9 mouse cellular contexts compared by ENCODE assay signal in the genomic region with DNA sequence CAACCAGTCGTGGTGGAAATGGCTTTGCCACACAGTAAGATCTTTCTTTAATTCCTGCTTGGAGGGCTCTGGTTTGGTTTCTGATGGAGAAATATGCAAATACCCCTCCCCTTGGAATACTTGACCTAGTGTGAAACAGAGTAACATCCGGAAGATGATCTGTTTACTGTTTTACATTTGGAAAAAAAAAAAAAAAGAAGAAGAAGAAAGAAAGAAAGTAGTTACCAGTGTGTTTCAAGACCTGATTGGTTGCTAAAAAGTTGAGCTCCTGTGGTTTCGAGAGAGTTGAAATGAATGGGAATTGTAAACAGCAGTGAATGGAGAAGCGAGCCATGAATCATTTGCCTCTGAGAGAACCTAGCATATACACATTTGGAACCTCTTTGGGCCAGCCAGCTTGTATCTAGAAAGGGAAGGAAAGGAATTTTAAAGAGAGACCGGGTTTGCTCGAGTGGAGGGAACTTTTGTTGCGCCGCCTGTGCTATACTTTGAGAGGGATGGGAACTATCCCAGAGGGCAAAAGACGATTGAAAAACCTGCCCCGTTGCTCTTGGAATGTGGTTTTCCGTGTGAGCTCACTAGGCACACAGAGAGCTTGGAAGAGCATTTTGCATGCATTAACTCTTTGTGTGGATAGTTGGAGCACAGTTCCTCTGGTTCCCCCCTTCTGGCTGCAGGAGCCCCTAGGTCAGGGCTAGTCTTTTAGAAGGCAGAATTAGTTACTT.
DNase-seq lines count a peak whose midpoint lies in the region; ATAC-seq and TF ChIP-seq lines count a peak whose summit lies in the region.
"Had no signal": no experiment of that assay in that cellular context is flagged by ENCODE, and none has a peak within 500 bp of the region (broad histone marks: within the 10 kb centered on the region; RNA-seq: fewer than 3 reads in every experiment).

No protein-coding gene starts in this region.

- TF ChIP-seq EP300 in ES-Bruce4 (IDR thresholded peaks at IDR 0.05; ENCODE audit: insufficient read depth, low read depth, low read length): no peak
- no peak for TF ChIP-seq EP300 in lung, postnatal 0 days (IDR thresholded peaks at IDR 0.05)

- H3K4me2 ChIP-seq in hindbrain, embryonic 11.5 days (replicated peaks; ENCODE audit: low read depth, low read length): peak overlapping the region; percentile 39
- peak overlapping the region; percentile 56 for H3K4me2 ChIP-seq in lung, postnatal 0 days (replicated peaks; ENCODE audit: low read depth, low read length)

- no peaks in the 10 kb centered on the region for H3K9me3 ChIP-seq in ES-Bruce4 (replicated peaks; ENCODE audit: control insufficient read depth, insufficient read depth, low read length, poor library complexity, severe bottlenecking)
- H3K9me3 ChIP-seq in hindbrain, embryonic 11.5 days (ENCODE audit: control insufficient read depth, low read length): no peaks in the 10 kb centered on the region
- H3K9me3 ChIP-seq in lung, postnatal 0 days (ENCODE audit: low read length): no peaks in the 10 kb centered on the region

- peak overlapping the region; percentile 89 for H3K27ac ChIP-seq in ES-Bruce4 (ENCODE audit: insufficient read depth, low read length)
- H3K27ac ChIP-seq in hindbrain, embryonic 11.5 days (ENCODE audit: low read depth, low read length): 0 out of 2 replicates have a peak overlapping the region, but pooled peaks have one; percentile 42
- peak overlapping the region; percentile 69 for H3K27ac ChIP-seq in lung, postnatal 0 days (ENCODE audit: low read length)
- H3K27ac ChIP-seq: macrophage had no signal

- TF ChIP-seq POLR2A in ES-Bruce4 (IDR thresholded peaks at IDR 0.05; ENCODE audit: insufficient read depth, low read length): no peak

- intact Hi-C loops in left cerebral cortex, postnatal 25 days (cut with DNase I): no loop called here
- intact Hi-C loops in gastrocnemius, postnatal 36 days (cut with DNase I): loop anchor here (2.0 kb wide), 1 partner anchor 16 kb away; no protein-coding TSS in a partner anchor
- intact Hi-C loops in left cerebral cortex, postnatal 36 days (cut with DNase I): no loop called here

- WGBS in hindbrain, embryonic 11.5 days: 2% methylated on average over 11 of the region's 11 CpGs
- WGBS in lung, postnatal 0 days: 1% methylated on average over 11 of the region's 11 CpGs

- peaks cover 3% of the 10 kb centered on the region for H3K4me1 ChIP-seq in ES-Bruce4 (ENCODE audit: control insufficient read depth, insufficient read depth, low read length)
- H3K4me1 ChIP-seq in hindbrain, embryonic 11.5 days (replicated peaks; ENCODE audit: control insufficient read depth, insufficient read depth, low read length): peaks cover 4% of the 10 kb centered on the region; the same call in 1 of the 2 replicates
- peaks cover 10% of the 10 kb centered on the region; the same call in 1 of the 2 replicates for H3K4me1 ChIP-seq in lung, postnatal 0 days (ENCODE audit: insufficient read depth, low read depth, low read length)

- no peaks in the 10 kb centered on the region for H3K27me3 ChIP-seq in ES-Bruce4 (ENCODE audit: control insufficient read depth, insufficient read depth, low read length, poor library complexity, severe bottlenecking)
- H3K27me3 ChIP-seq in hindbrain, embryonic 11.5 days (ENCODE audit: control insufficient read depth, insufficient read depth, low read length): no peaks in the 10 kb centered on the region
- H3K27me3 ChIP-seq in lung, postnatal 0 days (replicated peaks; ENCODE audit: insufficient read depth, low read length): no peaks in the 10 kb centered on the region

- ATAC-seq in hindbrain, embryonic 11.5 days (ENCODE audit: low FRiP score): no peak
- ATAC-seq in lung, postnatal 0 days: no peak

- no peak for TF ChIP-seq CTCF in ES-Bruce4 (IDR thresholded peaks at IDR 0.05; ENCODE audit: low read depth, low read length)
- no peak for TF ChIP-seq CTCF in lung, postnatal 0 days (IDR thresholded peaks at IDR 0.05)

- H3K9ac ChIP-seq in ES-Bruce4 (ENCODE audit: low read depth, poor library complexity, severe bottlenecking): peak overlapping the region; percentile 54
- H3K9ac ChIP-seq in hindbrain, embryonic 11.5 days (ENCODE audit: low read depth, low read length): peak overlapping the region; percentile 28; the same call in 1 of the 2 replicates
- no peak overlapping the region for H3K9ac ChIP-seq in lung, postnatal 0 days (replicated peaks; ENCODE audit: low read depth)

- no peaks in the 10 kb centered on the region for H3K36me3 ChIP-seq in ES-Bruce4 (ENCODE audit: control insufficient read depth, insufficient read depth, low read length, poor library complexity, severe bottlenecking)
- H3K36me3 ChIP-seq in hindbrain, embryonic 11.5 days (ENCODE audit: control insufficient read depth, insufficient read depth, low read length): no peaks in the 10 kb centered on the region
- no peaks in the 10 kb centered on the region for H3K36me3 ChIP-seq in lung, postnatal 0 days (ENCODE audit: insufficient read depth, low read length)

- peak; percentile 67 for DNase-seq in Muller cell, postnatal 12 days (ENCODE audit: inconsistent ontology term)
- DNase-seq in hindbrain, embryonic 11.5 days (ENCODE audit: low spot score): peak; percentile 48
- DNase-seq in lung, postnatal 0 days (ENCODE audit: low spot score): peak; percentile 69
- DNase-seq in left cerebral cortex, postnatal 25 days (ENCODE audit: low spot score in 2 of 2): no peak
- no peak for DNase-seq in gastrocnemius, postnatal 36 days
- no peak for DNase-seq in frontal cortex, postnatal 10 days (ENCODE audit: low spot score in 2 of 2)
- DNase-seq in left cerebral cortex, postnatal 36 days (ENCODE audit: low spot score in 2 of 2): no peak

- H3K4me3 ChIP-seq in ES-Bruce4 (ENCODE audit: low read depth, low read length): peak overlapping the region; percentile 86
- H3K4me3 ChIP-seq in hindbrain, embryonic 11.5 days (ENCODE audit: low read depth, low read length): peak overlapping the region; percentile 28
- H3K4me3 ChIP-seq in lung, postnatal 0 days (ENCODE audit: low read depth, low read length): 0 out of 2 replicates have a peak overlapping the region, but pooled peaks have one; percentile 12

Comparison
In these comparisons a context has a peak if more than half of its experiments do, and no peak if none do; other contexts are left out.
1. H3K4me3 ChIP-seq: peak in every context shown above with its lines; median percentile 86 in ES-Bruce4; 28 in hindbrain, embryonic 11.5 days; 12 in lung, postnatal 0 days.
2. DNase-seq: peak in Muller cell, postnatal 12 days (single experiment), hindbrain, embryonic 11.5 days (single experiment) and lung, postnatal 0 days (single experiment); none in left cerebral cortex, postnatal 25 days (0 of 2), gastrocnemius, postnatal 36 days (0 of 2), frontal cortex, postnatal 10 days (0 of 2) and left cerebral cortex, postnatal 36 days (0 of 2).
3. Peak in every context shown above with its lines, with median percentiles within 50 percentile points of each other: H3K27ac ChIP-seq.